Mouse (Mus musculus) CD8-positive naive resting alpha-beta T cell, adult 2 months (primary cell): Measurements from ENCODE around the gene Trim11.
"Not testable (repeated sequence)": the region's sequence is repeated elsewhere in the genome, so short reads cannot be mapped to it uniquely, and the experiment has no call there.

Experiments used
- DNase-seq, 2 experiments: peaks; one replicate each; pipeline ENCODE4 v3.0.0; 2022; ENCODE audit warnings: low read depth in 2 of 2, low spot score in 2 of 2

The Trim11 gene

GRCm38 (mm10) chr11:58978027-58978705 is at the start of gene Trim11:
TSS of gene Trim11 (plus strand) at chr11:58978093.
- peak; percentile 50 to 58 for DNase-seq

GRCm38 (mm10) chr11:58929055-58929454 is 48.8 kb upstream of the Trim11 start:
- DNase-seq, result no peak

- DNase-seq, result no peak
Measured at GRCm38 (mm10) chr11:58929641-58930040, 48.3 kb upstream of the Trim11 start.

- DNase-seq, result no peak
Measured at GRCm38 (mm10) chr11:58930254-58930653, 47.6 kb upstream of the Trim11 start.

- DNase-seq, result no peak
Measured at GRCm38 (mm10) chr11:58931576-58931975, 46.3 kb upstream of the Trim11 start.

GRCm38 (mm10) chr11:58937909-58938308 is 40.0 kb upstream of the Trim11 start:
- no peak for DNase-seq

- DNase-seq, result peak; percentile 74 to 87
Measured at GRCm38 (mm10) chr11:58938322-58939087, 39.4 kb upstream of the Trim11 start, which contains the start of gene Rnf187. TSS of gene Rnf187 (minus strand) at chr11:58938916.

GRCm38 (mm10) chr11:58939088-58939439 is 38.8 kb upstream of the Trim11 start:
- no peak for DNase-seq

GRCm38 (mm10) chr11:58944136-58944535 is 33.8 kb upstream of the Trim11 start:
- no peak for DNase-seq

- no peak for DNase-seq
Measured at GRCm38 (mm10) chr11:58947306-58947705, 30.6 kb upstream of the Trim11 start.

GRCm38 (mm10) chr11:58947798-58948528 is 29.9 kb upstream of the Trim11 start:
- DNase-seq, result peak in 1 of 2 experiments; percentile 31

GRCm38 (mm10) chr11:58948542-58949479 is 29.1 kb upstream of the Trim11 start, which contains the start of gene Hist3h2ba:
TSS of gene Hist3h2ba (plus strand) at chr11:58948920.
- peak; percentile 30 to 57 for DNase-seq

- no peak for DNase-seq
Measured at GRCm38 (mm10) chr11:58949480-58950431, 28.1 kb upstream of the Trim11 start.

- DNase-seq, result no peak
Measured at GRCm38 (mm10) chr11:58951210-58951609, 26.7 kb upstream of the Trim11 start.

- no peak for DNase-seq
Measured at GRCm38 (mm10) chr11:58953351-58954169, 24.3 kb upstream of the Trim11 start.

GRCm38 (mm10) chr11:58954170-58954419 is 23.8 kb upstream of the Trim11 start:
- not testable (repeated sequence) for DNase-seq

GRCm38 (mm10) chr11:58954420-58955142 is 23.3 kb upstream of the Trim11 start, which contains the start of the genes Hist3h2a and Trim17:
TSS of gene Hist3h2a (plus strand) at chr11:58954685.
TSS of gene Trim17 (plus strand) at chr11:58954685.
- DNase-seq, result peak; percentile 77 to 85
